Mouse (Mus musculus): ENCODE results near the gene Ccl17. TPM values are rescaled to one million over a fixed set of nuclear protein-coding genes. Genes with fewer than 3 reads are reported as not detected.

Gene Ccl17
- polyA plus RNA-seq, 1 experiment, result 0.94 TPM

DNA sequence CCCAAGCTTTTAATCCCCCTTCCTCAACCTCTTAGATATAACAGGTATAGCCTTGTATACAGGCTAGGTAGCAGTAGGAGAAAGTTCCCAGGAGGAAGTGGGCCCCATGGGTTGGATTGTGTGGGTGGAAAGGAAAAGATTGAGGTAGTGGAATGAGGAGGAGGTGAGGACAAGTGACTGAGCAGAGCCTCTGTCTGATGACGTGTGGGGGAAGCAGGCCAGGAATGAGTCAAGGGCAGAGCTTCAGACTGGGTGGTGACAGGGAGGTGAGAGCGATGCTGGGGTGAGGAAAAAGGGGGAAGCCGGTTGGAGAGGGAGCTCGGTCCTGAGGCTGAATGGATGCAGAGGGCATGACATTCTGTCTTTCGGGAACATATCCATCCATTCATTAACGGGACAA lies 6.7 kb upstream of the Ccl17 start:
- no peak overlapping the region for H3K4me3 ChIP-seq (ENCODE audit: low read depth, low read length)
- 70% methylated on average over 6 of the region's 6 CpGs for WGBS
- TF ChIP-seq CTCF (IDR thresholded peaks at IDR 0.05; ENCODE audit: extremely low read depth, insufficient read length, insufficient replicate concordance, low read depth, low read length) (no peak), POLR2A (IDR thresholded peaks at IDR 0.05; ENCODE audit: low read depth, low read length) (no peak)
- peaks cover 7% of the 10 kb centered on the region for H3K4me1 ChIP-seq (ENCODE audit: control insufficient read depth, insufficient read depth, insufficient read length, low read length)
- no peaks in the 10 kb centered on the region for H3K36me3 ChIP-seq (ENCODE audit: control insufficient read depth, insufficient read depth, low read length)
- no peaks in the 10 kb centered on the region for H3K27me3 ChIP-seq (ENCODE audit: control insufficient read depth, insufficient read depth, low read length)
- H3K27ac ChIP-seq (ENCODE audit: insufficient read depth, low read depth, low read length), result no peak overlapping the region

DNA sequence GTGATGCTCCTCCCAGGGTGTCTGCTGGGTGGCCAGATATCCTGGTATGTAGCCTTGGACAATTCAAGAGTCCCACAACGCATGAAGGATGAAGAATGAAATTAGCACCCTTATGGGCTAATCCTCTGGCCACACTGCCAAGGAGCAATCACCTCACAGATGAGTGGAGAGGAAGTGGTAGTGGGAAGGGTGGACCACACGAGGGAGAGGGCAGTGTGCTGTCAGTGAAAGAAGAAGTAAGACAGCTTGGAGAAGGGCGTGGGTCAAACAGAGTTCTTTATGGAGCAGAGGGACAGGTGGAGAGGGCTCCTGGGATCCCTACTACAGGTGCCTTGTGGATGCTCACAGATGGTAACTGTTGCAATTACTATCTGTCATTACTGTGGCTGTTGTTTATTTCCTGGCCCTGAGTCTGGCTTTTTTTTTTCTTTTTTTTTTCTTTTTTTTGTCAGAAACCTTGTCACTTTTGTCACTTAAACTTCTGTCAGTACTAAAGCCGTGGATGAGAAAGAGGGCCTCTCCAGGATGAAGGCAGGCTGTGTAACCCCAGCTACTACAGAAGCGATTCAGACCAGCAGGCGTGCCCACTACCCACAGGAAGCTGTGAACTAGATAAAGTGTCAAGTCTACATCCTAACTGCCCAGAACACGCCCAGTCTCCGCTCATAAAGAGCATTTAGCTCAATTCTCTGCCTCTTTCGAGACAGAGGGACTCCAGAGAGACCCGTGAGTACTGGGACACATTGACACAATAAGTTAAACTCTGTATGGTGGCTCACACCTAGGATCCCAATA lies 5.5 kb upstream of the Ccl17 start:
- WGBS, result 54% methylated on average over 10 of the region's 10 CpGs
- H3K4me3 ChIP-seq (ENCODE audit: low read depth, low read length), result no peak overlapping the region
- TF ChIP-seq POLR2A (IDR thresholded peaks at IDR 0.05; ENCODE audit: low read depth, low read length), result no peak
- no peak for TF ChIP-seq CTCF (IDR thresholded peaks at IDR 0.05; ENCODE audit: extremely low read depth, insufficient read length, insufficient replicate concordance, low read depth, low read length)
- H3K27me3 ChIP-seq (ENCODE audit: control insufficient read depth, insufficient read depth, low read length), result no peaks in the 10 kb centered on the region
- H3K27ac ChIP-seq (ENCODE audit: insufficient read depth, low read depth, low read length), result no peak overlapping the region
- peaks cover 7% of the 10 kb centered on the region for H3K4me1 ChIP-seq (ENCODE audit: control insufficient read depth, insufficient read depth, insufficient read length, low read length)
- H3K36me3 ChIP-seq (ENCODE audit: control insufficient read depth, insufficient read depth, low read length), result no peaks in the 10 kb centered on the region

DNA sequence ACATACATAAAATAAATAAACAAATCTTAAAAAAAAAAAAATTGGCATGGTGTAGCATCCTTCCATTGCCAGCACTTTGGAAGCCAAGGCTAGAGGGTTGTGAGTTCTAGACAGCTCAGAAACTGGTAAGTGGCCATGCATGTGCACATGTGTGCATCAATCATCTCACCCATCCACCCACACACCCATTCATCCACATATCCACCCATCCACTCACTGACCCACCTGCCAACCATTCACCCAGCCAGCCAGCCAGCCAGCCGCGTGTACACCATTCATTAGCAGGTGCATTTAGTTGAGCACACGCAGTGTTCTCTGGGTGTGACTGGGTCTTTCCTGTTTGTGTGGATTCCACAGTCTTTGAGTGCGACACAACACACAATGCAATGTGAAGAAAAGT lies 4.4 kb upstream of the Ccl17 start:
- H3K27ac ChIP-seq (ENCODE audit: insufficient read depth, low read depth, low read length), result no peak overlapping the region
- no peaks in the 10 kb centered on the region for H3K36me3 ChIP-seq (ENCODE audit: control insufficient read depth, insufficient read depth, low read length)
- 73% methylated on average over 4 of the region's 4 CpGs for WGBS
- H3K4me3 ChIP-seq (ENCODE audit: low read depth, low read length), result no peak overlapping the region
- no peak for TF ChIP-seq CTCF (IDR thresholded peaks at IDR 0.05; ENCODE audit: extremely low read depth, insufficient read length, insufficient replicate concordance, low read depth, low read length)
- TF ChIP-seq POLR2A (IDR thresholded peaks at IDR 0.05; ENCODE audit: low read depth, low read length), result no peak
- H3K27me3 ChIP-seq (ENCODE audit: control insufficient read depth, insufficient read depth, low read length), result no peaks in the 10 kb centered on the region
- peaks cover 7% of the 10 kb centered on the region; the same call in 1 of the 2 replicates for H3K4me1 ChIP-seq (ENCODE audit: control insufficient read depth, insufficient read depth, insufficient read length, low read length)

DNA sequence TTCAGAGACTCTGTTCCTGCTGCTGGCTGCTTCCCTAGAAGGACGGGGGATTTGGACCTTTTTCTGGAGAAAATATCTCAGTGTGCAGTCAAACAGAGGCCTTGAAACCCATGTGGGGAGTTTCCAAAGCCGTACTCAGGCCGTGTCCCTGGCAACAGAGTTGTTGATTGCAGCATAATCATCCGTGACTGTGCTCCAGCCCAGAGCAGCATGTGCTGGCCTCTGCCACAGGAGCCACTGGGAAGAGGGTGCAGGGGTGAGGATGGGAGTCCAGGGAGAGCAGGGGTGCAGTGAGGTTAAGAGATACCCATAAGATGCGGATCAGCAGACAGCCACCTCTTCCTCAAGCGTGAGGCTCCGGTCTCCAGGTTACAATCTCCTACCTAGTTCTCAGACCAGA lies 2.7 kb upstream of the Ccl17 start:
- H3K4me3 ChIP-seq (ENCODE audit: low read depth, low read length), result no peak overlapping the region
- H3K27me3 ChIP-seq (ENCODE audit: control insufficient read depth, insufficient read depth, low read length), result no peaks in the 10 kb centered on the region
- TF ChIP-seq CTCF (IDR thresholded peaks at IDR 0.05; ENCODE audit: extremely low read depth, insufficient read length, insufficient replicate concordance, low read depth, low read length) (no peak), POLR2A (IDR thresholded peaks at IDR 0.05; ENCODE audit: low read depth, low read length) (no peak)
- no peaks in the 10 kb centered on the region for H3K36me3 ChIP-seq (ENCODE audit: control insufficient read depth, insufficient read depth, low read length)
- H3K4me1 ChIP-seq (ENCODE audit: control insufficient read depth, insufficient read depth, insufficient read length, low read length), result no peaks in the 10 kb centered on the region
- no peak overlapping the region for H3K27ac ChIP-seq (ENCODE audit: insufficient read depth, low read depth, low read length)
- WGBS, result 60% methylated on average over 7 of the region's 7 CpGs

- WGBS, result 83% methylated on average over 6 of the region's 6 CpGs
Observed at GRCm38 (mm10) chr8:94808372-94808771, 1.9 kb upstream of the Ccl17 start.

DNA sequence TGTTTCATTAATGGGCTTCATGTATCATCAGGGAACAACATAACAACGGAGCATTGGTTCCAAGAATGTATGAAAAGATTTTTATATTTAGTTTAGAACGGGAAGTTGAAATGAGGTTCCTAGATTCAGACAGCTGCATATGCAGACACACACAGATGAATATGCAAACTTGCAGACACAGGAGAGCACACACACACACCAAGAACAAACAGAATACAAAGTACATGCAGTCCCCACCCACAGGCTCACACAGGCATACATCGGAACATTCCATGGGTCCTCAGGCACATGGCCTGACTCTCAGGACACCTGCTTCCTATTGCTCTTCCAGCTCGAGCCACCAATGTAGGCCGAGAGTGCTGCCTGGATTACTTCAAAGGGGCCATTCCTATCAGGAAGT lies 602 bp downstream of the Ccl17 start:
- Histone ChIP-seq H3K36me3 (ENCODE audit: control insufficient read depth, insufficient read depth, low read length) (no peaks in the 10 kb centered on the region), H3K4me3 (ENCODE audit: low read depth, low read length) (no peak overlapping the region), H3K27me3 (ENCODE audit: control insufficient read depth, insufficient read depth, low read length) (no peaks in the 10 kb centered on the region), H3K27ac (ENCODE audit: insufficient read depth, low read depth, low read length) (no peak overlapping the region), H3K4me1 (ENCODE audit: control insufficient read depth, insufficient read depth, insufficient read length, low read length) (no peaks in the 10 kb centered on the region)
- 65% methylated on average over 5 of the region's 5 CpGs for WGBS
- TF ChIP-seq POLR2A (IDR thresholded peaks at IDR 0.05; ENCODE audit: low read depth, low read length) (no peak), CTCF (IDR thresholded peaks at IDR 0.05; ENCODE audit: extremely low read depth, insufficient read length, insufficient replicate concordance, low read depth, low read length) (no peak)

More at GRCm38 (mm10) chr8:94808372-94808771, 1.9 kb upstream of the Ccl17 start:
- H3K36me3 ChIP-seq (ENCODE audit: control insufficient read depth, insufficient read depth, low read length), result no peaks in the 10 kb centered on the region
- no peaks in the 10 kb centered on the region for H3K4me1 ChIP-seq (ENCODE audit: control insufficient read depth, insufficient read depth, insufficient read length, low read length)
- no peak overlapping the region for H3K4me3 ChIP-seq (ENCODE audit: low read depth, low read length)
- H3K27ac ChIP-seq (ENCODE audit: insufficient read depth, low read depth, low read length), result no peak overlapping the region
- H3K27me3 ChIP-seq (ENCODE audit: control insufficient read depth, insufficient read depth, low read length), result no peaks in the 10 kb centered on the region
- no peak for TF ChIP-seq POLR2A (IDR thresholded peaks at IDR 0.05; ENCODE audit: low read depth, low read length)
- no peak for TF ChIP-seq CTCF (IDR thresholded peaks at IDR 0.05; ENCODE audit: extremely low read depth, insufficient read length, insufficient replicate concordance, low read depth, low read length)

DNA sequence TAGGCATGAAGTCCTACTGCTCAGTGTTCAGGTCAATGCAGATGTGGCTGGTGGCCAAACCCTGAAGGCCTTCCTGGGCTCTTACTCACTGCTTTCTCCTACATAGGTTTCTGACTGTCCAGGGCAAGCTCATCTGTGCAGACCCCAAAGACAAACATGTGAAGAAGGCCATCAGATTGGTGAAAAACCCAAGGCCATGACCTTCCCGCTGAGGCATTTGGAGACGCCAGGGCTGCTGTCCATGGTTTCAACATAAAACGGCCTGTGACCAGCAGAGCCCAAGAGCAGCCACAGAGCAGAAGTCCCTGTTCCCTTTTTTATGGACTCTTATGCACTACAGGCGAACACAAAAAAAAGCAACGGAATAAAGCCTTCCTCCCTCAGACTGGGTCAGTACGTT lies 1.4 kb downstream of the Ccl17 start:
- 85% methylated on average over 6 of the region's 6 CpGs for WGBS
- Histone ChIP-seq H3K4me1 (ENCODE audit: control insufficient read depth, insufficient read depth, insufficient read length, low read length) (no peaks in the 10 kb centered on the region), H3K36me3 (ENCODE audit: control insufficient read depth, insufficient read depth, low read length) (no peaks in the 10 kb centered on the region), H3K27ac (ENCODE audit: insufficient read depth, low read depth, low read length) (no peak overlapping the region), H3K27me3 (ENCODE audit: control insufficient read depth, insufficient read depth, low read length) (no peaks in the 10 kb centered on the region), H3K4me3 (ENCODE audit: low read depth, low read length) (no peak overlapping the region)
- TF ChIP-seq POLR2A (IDR thresholded peaks at IDR 0.05; ENCODE audit: low read depth, low read length) (no peak), CTCF (IDR thresholded peaks at IDR 0.05; ENCODE audit: extremely low read depth, insufficient read length, insufficient replicate concordance, low read depth, low read length) (no peak)

Measured in small intestine, adult 2 months (tissue).